Mouse (Mus musculus) left cerebral cortex, adult 2 months (tissue): ENCODE measurements at regions not wholly inside any gene's neighbourhood (a gene's known extent, or its start where the extent isn't known, plus 50 kb on each side); places are given as distances from the start of the nearest gene placed in this dataset.

Experiments
- DNase-seq, 2 experiments: peaks; one replicate each; pipeline ENCODE4 v3.0.0; 2021 to 2022; ENCODE audit warnings: low spot score in 2 of 2, mixed read lengths in 1 of 2; ENCODE audit errors: extremely low spot score in 1 of 2
- H3K27ac ChIP-seq: fragments of 200-600 bp; 2 replicates; pipeline ENCODE4 v1.8.1; 2022
- H3K4me3 ChIP-seq: fragments of 200-600 bp; 2 replicates; pipeline ENCODE4 v1.8.1; 2022
- CTCF ChIP-seq: fragments of 200-600 bp; IDR thresholded peaks from 2 replicates; pipeline ENCODE4 v1.8.1; 2022; ENCODE audit warnings: antibody characterized with exemption, mild to moderate bottlenecking, moderate library complexity
- intact Hi-C: fragments of 180-260 bp; cut with DNase I; formaldehyde crosslinking; loops from one replicate; pipeline ENCODE4 v1.15.1; 2025

GRCm38 (mm10) chr4:95138676-95139075 is 86.7 kb upstream of the Jun start:
- intact Hi-C loops = no loop called here
- no peak for DNase-seq
- TF ChIP-seq CTCF = no peak
- no peak overlapping the region for H3K27ac ChIP-seq
- H3K4me3 ChIP-seq = no peak overlapping the region

GRCm38 (mm10) chr4:95141253-95141652 is 89.2 kb upstream of the Jun start:
- no peak for DNase-seq
- H3K27ac ChIP-seq = no peak overlapping the region
- H3K4me3 ChIP-seq = no peak overlapping the region
- intact Hi-C loops = no loop called here
- no peak for TF ChIP-seq CTCF

DNA sequence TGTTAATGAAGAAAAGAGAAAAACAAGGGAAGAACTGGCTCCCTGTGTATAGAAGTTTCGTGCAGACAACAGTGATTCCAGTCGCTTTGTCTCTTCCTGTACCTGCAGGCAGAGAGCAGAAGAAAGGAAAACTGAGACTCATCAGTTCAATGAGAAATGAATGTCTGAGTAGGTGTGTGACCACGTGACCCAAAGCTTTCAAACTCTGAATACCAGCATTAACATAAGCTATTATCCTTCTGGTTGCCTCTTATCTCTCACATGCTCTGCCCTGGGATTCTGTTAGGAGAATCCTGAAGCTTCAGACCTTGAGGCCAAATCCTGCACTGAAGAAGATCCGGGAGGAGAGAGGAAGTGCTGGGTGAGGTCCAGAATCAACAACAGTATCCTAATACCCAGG is 91.1 kb upstream of the Jun start:
- intact Hi-C loops = no loop called here
- DNase-seq = no peak
- Histone ChIP-seq H3K4me3 (no peak overlapping the region), H3K27ac (no peak overlapping the region)
- no peak for TF ChIP-seq CTCF

- intact Hi-C loops = no loop called here
- no peak for DNase-seq
- no peak overlapping the region for H3K27ac ChIP-seq
- no peak for TF ChIP-seq CTCF
- no peak overlapping the region for H3K4me3 ChIP-seq
Observed at GRCm38 (mm10) chr4:95143668-95144067, 91.6 kb upstream of the Jun start.

GRCm38 (mm10) chr4:95144440-95144839 is 92.4 kb upstream of the Jun start:
- no peak for TF ChIP-seq CTCF
- intact Hi-C loops = no loop called here
- Histone ChIP-seq H3K4me3 (no peak overlapping the region), H3K27ac (no peak overlapping the region)
- no peak for DNase-seq

- Histone ChIP-seq H3K27ac (no peak overlapping the region), H3K4me3 (no peak overlapping the region)
- intact Hi-C loops = no loop called here
- no peak for DNase-seq
- TF ChIP-seq CTCF = no peak
Observed at GRCm38 (mm10) chr4:95146268-95146667, 94.2 kb upstream of the Jun start.

DNA sequence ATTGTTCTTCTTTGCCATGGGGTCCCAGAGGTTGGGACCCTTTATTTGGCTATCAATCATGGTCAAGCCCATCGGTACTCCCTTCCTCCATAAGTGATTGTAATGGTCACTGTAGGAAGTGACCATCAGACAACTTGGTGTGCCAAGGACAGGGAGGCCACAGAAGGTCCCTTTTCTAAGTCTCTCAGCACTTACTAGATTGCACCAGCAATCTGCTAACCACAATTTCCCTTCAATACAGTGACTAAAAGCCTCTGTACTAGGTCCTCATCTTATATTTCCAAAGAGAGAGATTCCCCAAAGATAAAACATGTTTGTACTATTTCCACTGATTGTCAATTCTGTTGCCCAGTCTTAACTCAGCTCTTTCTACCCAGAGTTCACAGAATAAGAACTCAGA is 96.6 kb upstream of the Jun start:
- no peak overlapping the region for H3K27ac ChIP-seq
- no peak for TF ChIP-seq CTCF
- no peak overlapping the region for H3K4me3 ChIP-seq
- no peak for DNase-seq
- intact Hi-C loops = no loop called here

GRCm38 (mm10) chr4:95151678-95152077 is 99.7 kb upstream of the Jun start:
- TF ChIP-seq CTCF = no peak
- Histone ChIP-seq H3K27ac (no peak overlapping the region), H3K4me3 (no peak overlapping the region)
- intact Hi-C loops = no loop called here
- DNase-seq = no peak

DNA sequence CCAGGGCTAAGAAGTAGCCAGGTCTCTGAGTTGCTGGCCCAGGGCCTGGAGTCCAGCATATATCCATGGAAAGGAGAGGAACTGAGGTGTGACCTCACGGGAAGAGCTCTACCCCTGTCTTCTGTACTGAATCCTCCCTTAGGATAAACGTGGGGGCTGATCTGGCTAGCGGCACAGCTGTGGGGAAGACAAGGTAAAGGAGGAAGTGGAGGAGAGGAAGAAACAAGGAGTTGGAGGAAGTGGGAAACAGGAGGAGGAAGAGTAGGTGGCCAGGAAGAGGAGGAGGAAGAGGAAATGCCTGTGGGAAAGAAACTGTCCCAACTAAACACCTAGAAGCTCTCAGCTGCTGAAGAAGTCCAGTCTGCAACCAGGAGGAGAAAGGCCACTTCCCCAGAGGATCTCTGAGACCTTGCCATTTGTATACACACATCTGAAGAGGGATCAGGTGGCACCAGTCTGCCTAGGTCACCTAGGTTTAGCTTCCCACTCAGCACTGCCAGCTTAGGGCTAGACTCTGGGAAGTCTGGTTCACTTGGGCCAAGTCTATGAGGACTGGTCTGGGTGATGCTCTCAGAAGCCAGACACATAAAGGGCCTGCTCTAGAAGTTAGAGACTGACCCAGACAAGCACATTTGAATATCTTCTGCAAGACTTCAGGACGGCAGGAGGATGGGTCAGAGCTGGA is 100.6 kb upstream of the Jun start:
- Histone ChIP-seq H3K4me3 (no peak overlapping the region), H3K27ac (no peak overlapping the region)
- DNase-seq = no peak
- no peak for TF ChIP-seq CTCF
- intact Hi-C loops = no loop called here

- TF ChIP-seq CTCF = no peak
- intact Hi-C loops = no loop called here
- Histone ChIP-seq H3K27ac (no peak overlapping the region), H3K4me3 (no peak overlapping the region)
- no peak for DNase-seq
Observed at GRCm38 (mm10) chr4:95153737-95154287, 101.8 kb upstream of the Jun start.

DNA sequence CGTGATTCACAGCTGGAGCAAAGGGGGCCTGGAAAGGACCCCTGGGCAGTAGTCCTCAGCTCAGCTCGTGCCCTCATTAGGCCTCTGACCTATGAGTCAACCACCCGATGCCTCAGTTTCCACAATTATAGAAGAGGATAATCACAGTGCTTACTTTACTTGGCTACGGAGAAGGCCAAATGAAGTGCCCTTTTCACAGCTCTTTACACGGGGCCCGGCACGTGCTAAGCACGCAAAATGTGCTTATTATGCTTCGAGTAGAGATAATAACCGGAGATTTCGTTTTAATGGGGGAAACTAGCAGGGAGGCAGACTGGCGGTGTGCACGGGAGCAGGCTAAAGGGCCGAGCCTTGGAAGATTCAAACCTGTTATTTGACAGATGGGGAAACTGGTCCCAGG is 102.4 kb upstream of the Jun start:
- DNase-seq = no peak
- intact Hi-C loops = no loop called here
- TF ChIP-seq CTCF = no peak
- no peak overlapping the region for H3K27ac ChIP-seq
- H3K4me3 ChIP-seq = no peak overlapping the region

DNA sequence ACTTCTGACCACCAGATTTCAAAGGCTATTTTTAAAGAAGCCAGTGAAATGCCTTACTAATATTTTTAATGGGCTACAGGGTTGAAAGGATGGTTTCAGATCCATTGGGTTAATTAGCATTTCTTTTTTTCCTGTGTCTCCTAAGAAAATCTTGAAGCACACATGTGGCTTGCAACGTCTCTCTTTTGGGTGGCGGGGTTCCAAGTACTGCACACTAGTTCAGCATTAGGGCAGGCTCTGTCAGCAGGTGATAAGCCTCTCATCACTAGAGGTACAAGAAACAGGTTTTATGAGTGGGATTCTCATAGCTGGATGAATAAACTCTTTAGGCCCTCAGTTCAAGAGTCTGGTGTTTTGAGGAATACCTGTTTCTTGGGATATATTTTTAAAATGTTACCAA is 103.2 kb upstream of the Jun start:
- no peak for TF ChIP-seq CTCF
- H3K4me3 ChIP-seq = no peak overlapping the region
- DNase-seq = no peak
- intact Hi-C loops = no loop called here
- H3K27ac ChIP-seq = no peak overlapping the region

GRCm38 (mm10) chr4:95155796-95156195 is 103.8 kb upstream of the Jun start:
- no peak for DNase-seq
- intact Hi-C loops = no loop called here
- Histone ChIP-seq H3K4me3 (no peak overlapping the region), H3K27ac (no peak overlapping the region)
- TF ChIP-seq CTCF = no peak
